Mouse (Mus musculus) heart, adult 9 months (tissue): ENCODE measurements at regions not wholly inside any gene's neighbourhood (a gene's known extent, or its start where the extent isn't known, plus 50 kb on each side); places are given as distances from the start of the nearest gene placed in this dataset.
"Not testable (repeated sequence)": the region's sequence is repeated elsewhere in the genome, so short reads cannot be mapped to it uniquely, and the experiment has no call there.

ENCODE experiments used
- DNase-seq, 2 experiments: peaks; one replicate each; pipeline ENCODE4 v3.0.0; 2022; ENCODE audit warnings: low spot score in 2 of 2

DNA sequence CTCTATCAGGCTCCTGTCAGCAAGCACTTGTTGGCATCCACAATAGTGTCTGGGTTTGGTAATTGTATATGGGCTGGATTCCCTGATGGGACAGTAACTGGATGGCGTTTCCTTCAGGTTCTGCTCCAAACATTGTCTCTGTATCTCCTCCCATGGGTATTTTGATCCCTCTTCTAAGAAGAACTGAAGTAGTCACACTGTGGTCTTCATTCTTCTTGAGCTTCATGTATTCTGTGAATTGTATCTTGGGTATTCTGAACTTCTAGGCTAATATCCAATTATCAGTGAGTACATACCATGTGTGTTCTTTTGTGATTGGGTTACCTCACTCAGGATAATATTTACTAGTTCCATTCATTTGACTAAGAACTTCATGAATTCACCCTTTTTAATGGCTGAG is 119.2 kb upstream of the Gm21119 start:
- DNase-seq: peak; percentile 24 to 40

DNA sequence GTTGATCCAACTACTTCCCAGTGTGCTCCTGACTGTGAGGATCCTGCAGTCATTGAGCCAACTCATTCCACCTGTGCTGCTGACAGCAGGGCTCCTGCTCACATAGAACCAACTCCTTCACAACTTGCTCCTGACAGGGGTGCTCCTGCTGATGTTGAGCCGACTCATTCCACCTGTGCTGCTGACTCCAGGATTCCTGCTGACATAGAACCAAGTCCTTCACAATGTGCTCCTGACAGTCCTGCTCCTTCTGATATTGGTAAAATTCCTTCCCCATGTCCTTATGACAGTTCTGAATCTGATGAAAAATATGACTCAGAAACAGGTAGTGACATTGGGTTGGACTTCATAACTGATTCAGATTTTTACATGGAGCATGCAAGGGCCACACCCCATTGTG is 100.8 kb upstream of the Gm21119 start:
- DNase-seq: not testable (repeated sequence)

DNA sequence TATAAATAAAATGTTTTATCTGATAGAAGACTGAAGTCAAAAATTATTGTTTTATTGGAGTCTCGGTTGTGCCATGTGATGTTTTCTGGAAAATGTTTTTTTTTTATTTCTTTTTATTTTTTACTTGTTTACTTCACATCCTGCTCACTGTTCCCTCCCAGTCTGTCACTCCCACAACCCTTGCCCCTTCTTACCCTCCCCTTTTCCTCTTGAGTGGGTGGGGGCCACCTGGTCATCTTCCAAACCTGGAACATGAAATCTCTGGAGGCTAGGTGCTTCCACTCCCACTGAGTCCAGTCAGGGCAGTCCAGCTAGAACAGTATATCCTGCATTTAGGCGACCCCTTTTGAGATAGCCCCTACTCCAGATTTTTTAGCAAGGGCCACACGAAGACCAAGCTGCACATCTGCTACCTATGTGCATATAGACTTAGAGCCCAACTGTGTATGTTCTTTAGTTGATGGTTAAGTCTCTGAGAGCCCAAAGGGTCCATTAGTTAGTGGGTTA is 98.3 kb upstream of the Gm21119 start:
- DNase-seq: not testable (repeated sequence)

DNA sequence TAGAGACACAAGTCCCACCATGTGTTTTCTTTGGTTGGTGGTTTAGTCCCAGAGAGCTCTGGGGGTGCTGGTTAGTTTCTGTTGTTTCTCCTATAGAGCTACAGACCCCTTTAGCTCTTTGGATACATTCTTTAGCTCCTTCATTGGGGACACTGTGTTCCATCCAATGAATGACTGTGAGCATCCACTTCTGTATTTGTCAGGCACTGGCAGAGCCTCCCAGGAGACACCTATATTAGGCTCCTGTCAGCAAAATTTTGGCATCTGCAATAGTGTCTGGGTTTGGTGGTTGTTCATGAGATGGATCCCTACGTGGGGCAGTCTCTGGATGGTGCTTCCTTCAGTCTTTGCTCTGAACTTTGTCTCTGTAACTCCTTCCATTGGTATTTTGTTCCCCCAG is 97.2 kb upstream of the Gm21119 start:
- DNase-seq: not testable (repeated sequence)

DNA sequence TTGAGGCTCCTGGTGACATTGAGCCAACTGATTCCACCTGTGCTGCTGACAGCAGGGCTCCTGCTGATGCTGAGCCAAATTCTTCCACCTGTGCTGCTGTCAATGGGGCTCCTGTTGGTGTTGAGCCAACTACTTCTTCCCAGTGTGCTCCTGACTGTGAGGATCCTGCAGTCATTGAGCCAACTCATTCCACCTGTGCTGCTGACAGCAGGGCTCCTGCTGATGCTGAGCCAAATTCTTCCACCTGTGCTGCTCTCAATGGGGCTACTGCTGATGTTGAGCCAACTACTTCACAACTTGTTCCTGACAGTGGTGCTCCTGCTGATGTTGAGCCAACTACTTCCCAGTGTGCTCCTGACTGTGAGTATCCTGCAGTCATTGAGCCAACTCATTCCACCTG is 90.2 kb upstream of the Gm21119 start:
- not testable (repeated sequence) for DNase-seq

DNA sequence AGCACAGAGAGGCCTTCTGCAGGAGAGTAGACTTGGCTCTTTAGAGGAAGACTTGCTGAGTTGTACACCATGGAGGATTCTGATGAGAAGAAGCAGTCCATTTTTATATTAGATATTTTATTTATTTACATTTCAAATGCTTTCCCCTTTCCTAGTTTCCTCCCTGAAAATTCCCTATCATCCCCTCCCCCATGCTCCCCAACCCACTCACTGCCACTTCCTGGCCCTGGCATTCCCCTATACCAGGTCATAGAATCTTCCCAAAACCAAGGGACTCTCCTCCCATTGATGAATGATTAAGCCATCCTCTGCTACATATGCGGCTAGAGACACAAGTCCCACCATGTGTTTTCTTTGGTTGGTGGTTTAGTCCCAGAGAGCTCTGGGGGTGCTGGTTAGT is 85.7 kb upstream of the Gm21119 start:
- DNase-seq: not testable (repeated sequence)

DNA sequence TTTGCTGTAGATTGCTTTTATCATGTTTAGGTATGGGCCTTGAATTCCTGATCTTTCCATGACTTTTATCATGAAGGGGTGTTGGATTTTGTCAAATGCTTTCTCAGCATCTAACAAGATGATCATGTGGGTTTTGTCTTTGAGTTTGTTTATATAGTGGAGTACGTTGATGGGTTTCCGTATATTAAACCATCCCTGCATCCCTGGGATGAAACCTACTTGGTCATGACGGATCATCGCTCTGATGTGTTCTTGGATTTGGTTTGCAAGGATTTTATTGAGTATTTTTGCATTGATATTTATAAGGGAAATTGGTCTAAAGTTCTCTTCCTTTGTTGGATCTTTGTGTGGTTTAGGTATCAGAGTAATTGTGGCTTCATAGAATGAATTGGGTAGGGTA is 75.7 kb upstream of the Gm21119 start:
- not testable (repeated sequence) for DNase-seq

DNA sequence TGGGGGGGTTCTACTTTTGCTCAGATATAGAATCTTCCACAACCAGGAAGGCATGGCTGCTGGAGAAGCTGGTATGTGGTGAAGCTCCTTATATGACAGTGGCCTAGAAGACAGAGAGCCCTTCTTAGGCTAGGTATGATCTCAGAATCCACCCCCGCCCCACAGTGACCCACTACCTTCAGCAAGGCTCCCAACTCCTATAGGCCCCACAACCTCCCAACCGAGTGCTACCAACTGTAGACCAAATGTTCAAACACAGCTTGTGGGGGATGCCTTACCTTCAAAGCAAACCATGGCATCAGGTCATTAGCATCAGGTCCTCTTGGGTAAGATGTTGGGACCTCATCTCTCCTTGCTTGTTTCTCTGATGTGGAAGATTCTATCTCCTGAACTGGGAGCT is 70.6 kb upstream of the Gm21119 start:
- not testable (repeated sequence) for DNase-seq

DNA sequence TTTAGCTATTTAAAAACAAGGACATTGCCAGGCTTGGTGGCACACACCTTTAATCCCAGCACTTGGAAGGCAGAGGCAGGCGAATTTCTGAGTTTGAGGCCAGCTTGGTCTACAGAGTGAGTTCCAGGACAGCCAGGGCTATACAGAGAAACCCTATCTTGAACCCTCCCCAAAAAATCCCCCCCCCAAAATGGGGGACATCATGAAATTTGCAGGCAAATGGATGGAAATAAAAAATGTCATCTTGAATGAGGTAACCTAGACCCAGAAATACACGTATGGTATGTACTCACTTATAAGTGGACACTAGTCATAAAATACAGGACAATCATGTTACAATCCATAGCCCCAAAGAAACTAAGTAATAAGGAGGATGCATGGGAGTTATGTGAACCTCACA is 69.4 kb upstream of the Gm21119 start:
- DNase-seq: not testable (repeated sequence)

DNA sequence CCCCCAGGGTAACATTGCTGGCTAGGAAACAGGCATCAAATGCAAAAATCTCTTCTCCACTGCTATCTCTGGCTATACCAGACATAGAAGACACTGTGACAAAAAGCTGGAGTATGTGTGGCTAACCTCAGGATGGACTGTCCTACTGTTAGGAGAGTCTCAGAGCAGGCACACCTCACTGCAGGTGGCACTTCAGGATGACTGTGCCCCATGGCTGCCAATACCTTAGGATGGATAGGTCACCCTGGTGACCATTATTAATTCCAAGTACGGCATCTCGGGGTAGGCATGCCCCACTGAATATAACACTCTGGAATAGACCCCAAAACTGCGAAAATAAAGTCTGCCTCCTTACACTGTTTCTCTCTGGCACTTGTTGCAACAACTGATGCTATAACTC is 68.3 kb upstream of the Gm21119 start:
- not testable (repeated sequence) for DNase-seq

DNA sequence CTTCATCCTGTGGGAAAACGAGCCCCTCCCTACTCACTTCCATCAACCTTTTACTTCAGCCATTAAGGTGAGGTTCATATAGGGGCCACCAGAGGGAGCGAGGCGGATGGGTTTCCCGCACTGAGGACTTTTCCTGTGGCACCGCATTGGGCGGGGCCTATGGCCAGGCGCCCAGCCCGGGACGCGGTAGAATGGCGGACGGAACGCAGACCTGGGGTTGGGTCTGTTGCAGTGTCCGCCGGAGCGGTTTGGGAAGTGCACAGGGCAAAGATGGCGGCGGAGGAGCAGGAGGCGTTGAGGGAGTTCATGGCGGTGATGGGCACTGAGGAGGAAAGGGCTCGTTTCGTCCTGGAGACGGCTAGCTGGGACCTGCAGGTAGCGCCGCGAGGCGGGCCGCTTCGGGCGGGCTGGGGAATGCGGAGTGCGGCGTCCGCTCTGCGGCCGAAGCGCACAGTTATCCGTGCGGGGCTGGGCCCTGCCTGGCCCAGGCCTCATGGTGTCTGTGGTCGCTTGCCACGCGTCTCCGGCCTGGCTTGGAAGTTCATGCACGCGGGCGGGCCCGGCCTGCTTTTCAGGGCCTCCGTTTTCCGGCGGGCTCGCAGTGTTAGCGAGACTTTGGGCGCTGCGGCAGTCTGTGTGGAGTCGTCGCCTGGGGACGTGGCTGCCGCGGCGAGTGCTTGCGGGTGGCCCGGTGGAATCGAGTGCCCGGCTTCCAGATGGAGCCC is 64.5 kb upstream of the Gm21119 start:
- peak; percentile 98 to 99 for DNase-seq

DNA sequence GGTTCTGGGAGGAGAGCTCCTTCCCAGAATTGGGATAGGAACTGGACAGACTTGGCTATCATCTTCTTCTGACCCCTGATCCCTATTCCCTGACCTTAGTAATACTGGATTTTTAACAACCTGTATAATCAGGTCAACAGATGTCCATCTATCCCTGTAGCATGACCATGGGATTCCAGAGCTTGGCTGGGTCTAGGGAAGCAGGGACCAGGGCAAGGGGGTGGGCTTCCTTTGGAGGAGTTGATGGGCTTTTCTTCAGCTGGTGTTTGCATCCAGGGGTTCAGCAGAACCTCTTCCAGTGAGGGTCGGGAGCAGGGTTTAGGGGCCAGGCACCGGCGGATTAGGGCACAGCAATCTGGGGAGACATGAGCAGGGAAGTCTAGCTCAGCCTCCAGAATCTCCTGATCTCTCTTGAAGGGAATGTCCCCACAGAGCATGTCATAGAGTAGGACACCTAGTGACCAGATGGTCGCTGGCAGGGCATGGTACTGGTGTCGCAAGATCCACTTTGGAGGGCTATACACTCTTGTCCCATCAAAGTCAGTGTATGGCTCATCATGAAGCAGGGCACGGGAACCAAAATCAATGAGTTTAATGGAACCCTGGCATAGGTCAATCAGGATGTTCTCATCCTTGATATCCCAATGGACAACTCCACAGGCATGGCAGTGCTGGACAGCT is 58.1 kb upstream of the Gm21119 start:
- not testable (repeated sequence) for DNase-seq

DNA sequence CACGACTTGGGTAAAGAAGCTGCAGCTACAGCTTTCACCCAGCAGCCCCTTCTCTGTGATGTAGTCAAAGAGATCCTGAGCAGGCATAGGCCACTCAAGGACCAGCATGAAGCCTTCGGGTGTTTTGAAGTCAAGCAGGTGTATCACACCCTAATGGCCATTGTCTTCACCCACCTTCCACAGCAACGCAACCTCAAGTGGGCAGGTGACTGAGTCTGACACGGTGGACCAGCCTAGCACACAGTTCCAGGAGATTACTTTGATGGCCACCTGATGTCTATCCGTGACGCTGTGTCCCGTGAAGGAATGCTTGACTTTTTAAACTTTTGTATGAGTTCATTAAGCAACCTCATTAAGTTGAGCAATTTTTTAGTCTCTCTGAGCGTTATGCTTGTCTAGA is 57.5 kb upstream of the Gm21119 start:
- DNase-seq: not testable (repeated sequence)

DNA sequence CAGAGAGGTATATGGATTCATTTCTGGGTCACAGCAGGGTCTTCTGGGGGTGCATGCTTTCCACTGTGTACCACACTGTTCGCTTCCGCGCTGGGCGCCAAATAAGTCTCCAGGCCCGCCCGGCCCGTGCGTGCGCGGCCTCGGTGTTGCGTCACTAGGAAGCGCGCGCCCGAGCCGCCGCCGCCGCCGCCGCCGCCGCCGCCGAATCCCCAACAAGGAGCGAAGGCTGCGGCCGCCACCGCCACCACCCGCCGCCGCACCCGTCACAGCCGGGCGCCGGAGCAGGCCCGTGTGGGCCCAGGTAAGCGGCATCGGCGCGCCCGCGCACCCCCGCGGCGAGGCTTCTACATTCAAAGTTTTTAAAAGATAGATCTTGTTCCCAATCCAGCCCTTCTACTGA is 57.1 kb upstream of the Gm21119 start:
- peak; percentile 33 to 53 for DNase-seq
